Mouse (Mus musculus): ENCODE data around the gene Rln3.

Rln3 gene

DNA sequence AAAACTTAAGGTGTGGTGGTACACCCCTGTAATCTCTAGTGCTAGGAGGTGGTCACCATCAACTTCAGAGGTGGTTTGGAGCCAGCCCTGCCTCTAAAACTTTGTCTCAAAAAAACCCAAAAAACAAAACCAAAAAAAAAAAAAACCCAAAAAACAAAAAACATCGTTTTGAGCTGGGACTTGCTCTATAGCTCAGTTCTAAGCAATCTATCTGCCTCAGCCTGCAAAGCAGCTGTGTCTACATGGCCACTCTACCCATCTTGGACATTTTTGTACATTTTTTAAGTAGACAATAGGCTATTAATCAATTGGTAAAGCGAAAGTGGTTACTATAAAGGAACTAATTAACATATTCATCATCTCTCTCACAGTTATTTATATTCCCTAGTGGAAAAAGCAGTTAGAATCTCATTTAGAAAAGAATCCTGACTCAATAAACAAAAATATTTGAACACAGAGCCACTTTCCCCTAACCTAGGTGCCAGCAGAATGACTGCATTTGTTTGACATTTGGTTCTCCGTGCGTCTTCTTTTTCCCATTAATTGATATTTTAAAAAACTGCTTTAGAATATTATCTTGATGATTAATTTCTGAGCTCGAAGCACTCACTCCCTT is 20.8 kb upstream of the Rln3 start:
- no peak for DNase-seq (ENCODE audit: low spot score in 2 of 2)

DNA sequence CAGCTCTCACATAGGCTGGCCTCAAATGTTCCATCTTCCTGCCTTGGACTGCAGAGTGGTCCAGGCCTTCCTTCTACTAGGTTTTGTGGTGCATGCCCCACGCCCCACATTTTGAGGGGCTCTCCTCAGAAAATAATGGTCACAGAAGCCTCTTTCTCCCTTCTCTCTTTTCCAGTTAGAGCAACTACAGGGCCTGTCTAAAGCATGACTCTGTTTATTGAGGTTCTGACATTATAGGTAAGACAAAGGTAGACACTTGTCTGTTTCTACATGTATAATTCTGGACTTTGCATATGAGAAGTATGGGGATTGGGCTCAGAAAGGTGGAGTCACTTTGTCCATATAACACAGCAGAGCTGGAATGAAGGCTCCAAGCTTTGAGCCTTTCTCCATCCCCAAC is 20.2 kb upstream of the Rln3 start, which contains the start of gene Gm10643:
TSS of gene Gm10643 (minus strand) at position 101 of the 400 bp plus-strand sequence.
- DNase-seq (ENCODE audit: low spot score in 2 of 2), result no peak

DNA sequence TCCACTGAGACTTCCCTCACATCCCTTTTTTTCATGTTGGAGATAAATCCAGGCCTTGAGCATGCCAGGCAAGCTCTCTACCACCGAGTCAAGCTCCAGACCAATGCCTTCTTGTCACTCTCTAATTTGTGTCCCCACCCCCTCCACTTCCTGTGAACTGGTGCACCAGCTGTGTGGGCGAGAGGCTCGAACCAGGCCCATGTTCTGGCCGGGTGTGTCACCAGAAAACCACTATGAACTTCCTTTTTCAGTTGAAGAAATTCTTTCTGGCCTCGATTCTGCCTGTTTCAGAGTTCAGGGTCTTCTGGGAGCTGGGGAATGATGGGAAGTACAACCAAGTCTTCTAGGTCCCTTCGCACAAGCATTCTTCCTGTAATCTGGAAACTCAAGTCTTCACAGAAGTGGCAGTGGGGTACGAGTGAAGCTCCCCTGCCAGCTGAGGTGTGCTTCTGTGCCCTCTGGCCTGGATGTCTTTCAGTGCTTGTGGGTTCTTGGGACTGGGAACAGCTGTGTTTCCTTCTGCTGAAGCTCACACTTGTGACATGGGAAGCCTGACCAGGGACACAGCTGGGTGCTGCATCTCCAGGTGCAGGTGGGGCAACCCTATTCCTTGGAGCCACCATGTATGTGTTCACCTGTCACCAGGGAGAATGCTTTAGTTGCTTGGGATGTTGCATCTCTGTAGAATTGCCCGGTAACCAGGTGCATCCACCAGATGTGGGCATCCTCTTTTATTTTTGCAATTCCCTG is 19.2 kb upstream of the Rln3 start:
- DNase-seq (ENCODE audit: low spot score in 2 of 2), result no peak

DNA sequence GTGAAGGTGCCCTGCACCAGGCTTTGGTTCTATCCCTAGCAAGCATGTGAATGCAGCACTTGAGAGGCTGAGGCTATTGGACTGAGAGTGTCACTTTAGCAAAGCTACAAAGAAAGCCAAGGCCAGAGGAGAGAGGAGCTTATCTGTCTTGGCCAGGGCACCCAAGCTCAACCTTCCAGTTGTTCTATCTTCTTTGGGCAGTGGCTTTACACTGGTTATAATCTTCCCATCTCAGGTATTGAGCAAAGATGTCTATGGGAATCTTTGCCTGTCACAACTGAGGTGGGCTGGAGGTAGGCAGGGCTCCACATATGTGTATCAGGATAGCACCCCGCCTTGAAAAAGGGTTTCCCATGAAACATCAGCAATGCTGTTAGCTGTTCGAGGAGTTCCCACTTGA is 15.4 kb upstream of the Rln3 start:
- DNase-seq (ENCODE audit: low spot score in 2 of 2), result no peak

DNA sequence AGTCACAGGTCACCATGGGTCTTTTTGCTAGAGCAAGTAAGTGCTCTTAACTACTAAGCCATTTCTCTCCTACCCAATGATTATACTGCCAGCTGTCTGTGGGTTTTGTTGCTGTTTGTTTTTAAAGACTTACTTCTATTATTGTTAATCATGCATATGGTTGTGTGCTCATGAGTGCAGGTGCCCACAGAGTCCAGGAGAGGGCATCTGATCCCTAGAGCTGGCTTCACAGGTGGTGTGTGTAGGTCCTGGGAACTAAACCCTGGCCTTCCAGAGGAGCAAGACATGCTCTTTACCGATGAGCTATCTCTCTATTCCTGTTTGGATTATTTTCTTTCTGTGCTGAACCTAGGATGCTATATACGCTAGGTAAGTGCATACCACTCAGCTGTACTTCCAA is 14.4 kb upstream of the Rln3 start:
- no peak for DNase-seq (ENCODE audit: low spot score in 2 of 2)

DNA sequence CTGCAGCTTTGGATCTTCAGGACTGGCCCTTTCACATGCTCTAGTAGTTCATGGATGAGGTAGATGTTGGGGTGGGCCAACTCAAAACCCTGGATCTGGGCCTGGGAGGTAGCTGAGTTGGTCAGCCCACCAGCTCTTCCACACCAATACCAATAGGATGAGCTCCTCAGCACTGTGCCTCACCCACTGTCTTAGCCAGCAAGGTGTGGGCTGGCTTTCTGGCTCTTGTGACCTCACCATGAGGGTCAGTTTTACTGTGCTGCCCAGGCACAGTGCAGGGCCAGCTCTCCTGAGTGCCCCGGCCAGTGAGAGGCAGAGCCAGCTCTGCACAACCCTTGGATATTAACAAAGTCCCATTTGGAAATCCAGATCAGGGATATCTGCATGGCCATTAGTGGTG is 13.0 kb upstream of the Rln3 start:
- no peak for DNase-seq (ENCODE audit: low spot score in 2 of 2)

DNA sequence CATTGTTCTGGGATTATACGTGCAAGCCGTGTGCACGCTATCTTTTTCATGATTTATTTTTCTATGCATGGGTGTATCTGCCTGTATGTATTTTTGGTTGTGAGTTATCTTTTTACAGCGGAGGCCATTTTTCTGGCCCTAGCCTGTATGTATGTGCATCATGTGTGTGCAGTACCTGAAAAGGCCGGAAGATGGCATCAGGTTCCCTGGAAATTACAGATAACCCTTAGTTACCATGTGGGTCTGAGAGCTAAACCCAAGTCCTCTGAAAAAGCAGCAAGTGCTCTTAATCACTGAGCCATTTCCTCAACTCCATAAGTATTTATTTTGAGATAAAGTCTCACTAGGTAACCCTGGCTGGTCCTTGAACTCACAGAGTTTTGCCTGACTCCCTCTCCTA is 8.4 kb upstream of the Rln3 start:
- no peak for DNase-seq (ENCODE audit: low spot score in 2 of 2)

DNA sequence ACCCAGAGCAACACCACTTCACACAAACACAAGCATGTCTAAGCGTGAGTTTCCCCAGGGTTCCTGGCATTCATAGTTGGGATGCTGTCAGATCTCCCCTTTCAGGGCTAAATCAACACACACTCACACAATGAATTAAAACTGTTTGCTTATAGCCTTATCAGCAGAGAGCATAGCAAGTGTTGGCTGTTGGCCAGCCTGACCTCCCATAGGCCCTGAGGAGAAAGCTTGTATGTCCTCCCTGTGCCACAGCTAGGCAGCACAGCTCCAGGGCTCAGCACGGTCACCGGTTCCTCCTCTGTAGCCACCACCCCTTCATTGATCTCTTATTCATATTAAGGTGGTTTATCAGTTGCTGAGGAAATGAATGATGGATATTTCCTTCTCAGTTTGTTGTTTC is 7.9 kb upstream of the Rln3 start:
- no peak for DNase-seq (ENCODE audit: low spot score in 2 of 2)

DNA sequence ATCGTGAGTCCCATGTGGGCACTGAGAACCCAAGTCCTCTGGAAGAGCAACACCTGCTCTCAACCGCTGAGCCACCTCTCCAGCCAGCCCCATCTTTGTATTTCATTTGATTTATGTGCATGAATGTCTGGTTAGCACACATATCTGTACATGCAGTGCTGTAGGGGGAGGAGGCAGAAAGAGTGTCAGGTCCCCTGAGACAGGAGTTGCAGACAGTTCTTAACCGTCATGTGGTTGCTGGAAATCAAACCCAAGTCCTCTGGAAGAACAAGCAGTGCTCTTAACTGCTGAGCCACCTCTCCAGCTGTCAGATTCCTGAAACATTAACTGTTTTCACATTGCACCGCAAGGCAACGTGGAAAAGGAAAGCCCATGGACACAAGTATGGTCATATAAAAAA is 3.4 kb upstream of the Rln3 start:
- no peak for DNase-seq (ENCODE audit: low spot score in 2 of 2)

DNA sequence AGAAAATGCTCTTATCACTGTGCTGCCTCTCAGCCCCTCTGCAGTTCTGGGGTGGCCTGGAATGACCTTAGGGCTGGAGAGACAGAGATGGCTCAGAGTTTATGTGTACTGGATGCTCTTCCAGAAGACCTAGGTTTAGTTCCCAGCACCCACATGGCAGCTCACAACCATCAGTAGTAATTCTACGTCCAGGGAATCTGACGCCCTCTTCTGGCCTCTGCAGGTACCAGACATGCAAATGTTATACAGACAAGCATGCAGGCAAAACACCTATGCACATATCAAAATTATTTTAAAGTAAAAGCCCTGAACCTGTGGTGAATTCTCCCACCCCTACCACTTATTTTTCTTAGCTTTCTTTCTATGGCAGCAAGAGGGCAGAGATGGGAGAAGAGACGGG is 1.7 kb upstream of the Rln3 start:
- DNase-seq (ENCODE audit: low spot score in 2 of 2), result no peak

DNA sequence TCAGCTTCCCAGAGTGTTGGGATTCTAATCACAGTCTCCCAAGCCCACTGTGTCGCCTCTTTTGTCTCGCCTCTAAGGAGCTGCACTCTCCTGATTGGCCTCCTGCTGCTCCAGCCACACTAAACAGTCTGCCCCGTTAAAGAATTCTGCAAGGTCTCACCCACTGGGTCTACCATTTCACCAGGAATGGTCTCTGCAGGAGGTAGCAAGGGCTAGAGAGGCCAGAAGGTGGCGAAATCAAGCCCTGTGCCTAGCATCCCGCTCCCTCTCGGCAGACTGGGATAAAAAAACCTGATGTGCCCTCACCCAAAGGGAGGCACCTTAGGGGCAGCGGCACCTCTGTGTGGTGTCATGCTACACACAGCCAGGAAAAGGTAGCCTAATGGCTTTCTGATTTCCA is 697 bp downstream of the Rln3 start:
- no peak for DNase-seq (ENCODE audit: low spot score in 2 of 2)

DNA sequence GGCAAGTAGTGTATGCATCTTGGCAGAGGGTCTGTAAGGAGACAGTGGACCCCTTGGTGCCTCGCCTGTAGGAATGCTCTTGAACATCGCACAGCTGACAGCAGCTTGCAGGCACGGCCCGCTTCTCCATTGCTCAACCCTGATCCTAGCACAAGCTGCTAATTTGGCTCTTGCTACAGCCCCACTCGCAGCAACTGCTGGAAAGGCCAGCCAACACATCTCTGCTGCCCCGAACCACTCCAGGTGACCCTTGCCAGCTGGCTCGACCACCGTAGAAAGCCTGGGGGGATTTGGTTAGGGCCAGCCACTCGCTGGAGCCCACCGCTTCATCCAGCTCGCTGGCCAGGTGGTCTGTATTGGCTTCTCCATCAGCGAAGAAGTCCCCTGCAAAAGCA is 1.9 kb downstream of the Rln3 start:
- DNase-seq (ENCODE audit: low spot score in 2 of 2), result no peak

DNA sequence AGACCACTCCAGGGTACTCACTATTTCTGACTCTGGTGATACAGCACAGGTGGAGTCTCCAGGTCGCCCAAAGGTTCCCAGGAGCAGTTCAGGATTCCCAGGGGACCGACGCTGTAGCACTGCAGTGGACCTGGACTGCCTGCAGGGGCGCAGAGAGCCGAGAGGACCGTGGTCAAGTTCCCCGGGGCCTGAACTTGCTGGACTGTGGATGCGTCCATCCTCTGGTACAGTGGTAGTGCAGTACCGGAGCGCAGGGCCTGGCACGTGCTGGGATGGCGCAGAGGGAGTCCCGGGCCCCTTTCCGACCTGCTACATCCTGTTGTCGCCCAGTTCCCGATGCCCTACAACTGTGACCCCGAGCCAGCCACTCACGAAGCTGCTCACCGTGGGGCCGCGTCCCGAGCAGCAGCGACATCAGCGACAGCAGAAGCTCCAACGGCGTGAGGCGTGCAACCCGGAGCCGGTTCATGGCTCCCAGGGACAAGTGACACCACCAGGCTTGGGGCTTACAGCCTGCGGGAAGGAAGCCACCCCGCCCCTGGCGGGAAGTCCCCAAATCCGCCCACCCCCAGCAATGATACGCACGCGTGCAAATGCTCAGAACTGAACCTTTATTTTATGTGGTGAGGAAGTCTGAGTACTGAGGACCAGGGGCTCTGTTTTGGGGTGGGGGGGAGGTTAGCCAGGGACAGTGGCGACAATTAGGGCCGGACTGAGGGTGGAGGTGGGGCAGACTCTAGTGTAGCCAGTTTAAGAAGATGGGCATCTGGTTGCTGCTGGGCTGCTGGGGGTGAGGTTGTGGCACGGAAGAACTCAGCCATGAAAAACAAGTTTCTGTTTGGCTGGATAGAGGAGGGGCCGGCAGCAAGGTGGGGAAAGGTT is 2.5 kb downstream of the Rln3 start, which contains the start of gene Il27ra:
TSS of gene Il27ra (minus strand) at position 524 of the 882 bp plus-strand sequence.
- DNase-seq (ENCODE audit: low spot score in 2 of 2), result no peak

DNA sequence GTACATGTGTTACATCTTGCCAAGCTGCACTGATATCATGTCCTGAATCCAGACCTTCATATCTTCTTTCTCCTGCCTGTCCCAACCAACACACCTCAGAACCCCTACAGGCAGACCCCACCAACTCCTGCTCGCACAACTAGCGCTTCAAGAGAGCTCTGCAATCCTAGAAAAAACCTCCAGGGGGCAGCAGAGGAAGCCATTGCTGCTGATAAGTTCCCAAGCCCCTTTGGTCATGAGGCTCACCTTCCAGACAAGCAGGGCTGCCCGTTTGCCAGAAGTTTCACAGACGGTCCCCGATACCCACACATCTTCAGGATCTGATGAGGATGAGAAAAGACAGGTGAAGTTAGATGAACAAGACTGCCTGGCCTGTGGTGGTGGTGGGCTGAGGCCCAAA is 5.8 kb downstream of the Rln3 start:
- DNase-seq (ENCODE audit: low spot score in 2 of 2), result peak; percentile 30 to 41

DNA sequence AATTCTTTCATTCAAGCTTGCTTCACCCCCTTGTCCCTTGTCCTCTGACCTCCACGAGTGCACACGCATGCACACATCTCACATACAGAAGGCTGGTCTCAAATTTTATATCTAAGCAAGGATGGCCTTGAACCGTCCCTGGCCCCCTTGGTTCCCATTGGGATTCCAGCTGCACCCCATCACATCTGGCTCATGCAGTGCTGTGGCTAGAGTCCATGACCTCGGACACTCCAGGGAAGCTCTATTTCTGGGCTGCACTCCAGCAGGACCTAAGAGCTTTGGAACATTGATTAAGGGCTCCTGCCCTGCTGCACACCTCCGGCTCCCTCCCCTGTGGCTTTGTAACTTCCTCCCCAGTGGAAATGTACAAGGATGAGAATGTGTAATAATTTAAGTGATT is 6.8 kb downstream of the Rln3 start:
- DNase-seq (ENCODE audit: low spot score in 2 of 2), result no peak

DNA sequence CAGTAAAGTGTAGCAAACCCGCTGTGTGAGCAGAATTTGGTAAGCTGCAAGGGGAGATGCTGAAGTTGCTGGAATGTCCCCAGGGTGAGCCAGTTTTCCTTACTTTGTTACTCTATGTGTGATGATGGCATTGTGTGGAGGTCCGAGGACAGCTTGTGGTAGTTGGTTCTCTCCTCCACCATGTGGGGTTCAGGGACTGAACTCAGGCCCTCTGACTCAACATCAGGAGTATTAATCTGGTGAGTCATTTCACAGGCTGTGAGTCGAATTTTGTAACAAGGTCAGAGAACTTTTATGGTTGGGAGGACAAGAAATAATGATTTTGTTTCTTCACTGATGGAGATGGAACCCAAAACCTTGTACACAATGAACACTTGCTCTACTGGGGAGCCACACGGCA is 12.0 kb downstream of the Rln3 start:
- DNase-seq (ENCODE audit: low spot score in 2 of 2), result no peak

DNA sequence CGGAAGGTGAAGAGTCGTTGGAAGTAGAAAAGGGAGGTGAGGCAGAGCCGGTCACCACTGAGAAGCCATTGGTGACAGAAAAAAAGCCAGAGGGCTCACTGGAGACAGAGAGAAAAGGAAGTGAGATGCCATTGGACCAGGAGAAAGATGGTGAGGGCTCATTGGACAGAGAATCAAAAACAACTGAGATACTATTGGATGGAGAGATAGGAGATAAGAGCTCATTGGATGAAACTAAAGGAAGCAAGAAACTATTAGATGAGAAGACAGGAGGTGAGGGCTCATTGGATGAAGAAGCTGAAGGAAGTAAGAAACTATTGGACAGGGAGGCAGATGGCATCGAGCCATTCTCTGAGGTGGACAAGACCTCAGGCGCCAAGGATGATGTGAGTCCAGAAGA is 15.5 kb downstream of the Rln3 start:
- no peak for DNase-seq (ENCODE audit: low spot score in 2 of 2)

DNA sequence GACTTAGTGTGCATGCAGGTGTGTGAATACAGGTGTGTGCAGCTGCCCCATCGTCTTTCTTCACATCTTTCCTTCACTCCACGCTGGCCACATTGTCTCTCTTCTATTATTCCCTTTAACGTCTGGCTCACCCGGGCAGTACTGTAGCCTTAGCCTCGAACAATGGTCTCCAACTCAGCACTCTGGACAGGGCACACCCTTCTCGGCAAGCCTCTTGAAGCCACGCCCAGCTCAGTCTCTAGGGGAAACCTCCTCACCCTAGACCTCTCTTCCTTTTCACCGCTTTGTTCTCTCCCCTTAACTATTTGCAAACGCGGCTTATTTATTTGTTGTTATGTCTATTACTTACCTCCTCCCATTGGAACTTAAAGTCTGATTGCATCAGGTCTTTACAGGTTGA is 17.4 kb downstream of the Rln3 start:
- no peak for DNase-seq (ENCODE audit: low spot score in 2 of 2)

DNA sequence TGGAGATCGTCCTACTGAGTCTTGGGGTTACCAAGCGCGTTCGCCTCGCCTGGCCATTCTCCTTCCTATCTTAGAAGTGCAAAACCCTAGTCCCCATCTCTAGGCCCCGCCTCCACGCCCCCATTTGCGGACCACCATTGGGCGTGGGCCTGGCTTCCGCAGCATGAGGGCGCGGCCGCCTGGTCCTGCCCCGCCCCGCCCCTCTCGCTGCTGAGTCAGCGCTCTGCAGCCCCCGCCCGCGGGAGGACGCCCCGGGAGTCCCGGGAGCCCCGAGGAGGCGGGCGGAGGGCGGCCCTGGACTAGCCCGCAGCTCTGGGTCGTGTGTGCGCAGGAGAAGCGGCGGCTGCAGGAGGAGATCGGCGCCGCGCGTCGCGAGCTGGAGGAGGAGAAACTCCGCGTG is 18.9 kb downstream of the Rln3 start:
- no peak for DNase-seq (ENCODE audit: low spot score in 2 of 2)

DNA sequence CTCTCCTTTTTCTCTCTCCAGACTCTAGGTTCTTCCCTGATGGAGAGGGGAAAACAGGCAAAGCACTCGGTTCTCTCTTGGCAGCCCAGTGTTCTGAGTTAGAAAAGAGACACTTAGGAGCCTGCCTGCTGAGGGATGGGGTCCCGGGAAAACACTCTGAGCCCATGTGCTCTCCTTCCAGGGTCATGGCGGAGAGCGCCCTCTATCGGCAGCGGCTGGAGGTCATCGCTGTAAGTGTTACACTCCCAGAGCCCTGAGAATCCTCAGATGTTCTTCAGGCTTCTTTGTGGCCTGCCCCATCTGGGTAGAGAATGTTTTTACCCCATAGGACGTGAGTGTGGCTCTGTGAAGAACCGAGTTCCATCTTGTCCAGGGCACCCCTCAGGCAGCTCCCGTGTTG is 20.6 kb downstream of the Rln3 start:
- no peak for DNase-seq (ENCODE audit: low spot score in 2 of 2)

DNA sequence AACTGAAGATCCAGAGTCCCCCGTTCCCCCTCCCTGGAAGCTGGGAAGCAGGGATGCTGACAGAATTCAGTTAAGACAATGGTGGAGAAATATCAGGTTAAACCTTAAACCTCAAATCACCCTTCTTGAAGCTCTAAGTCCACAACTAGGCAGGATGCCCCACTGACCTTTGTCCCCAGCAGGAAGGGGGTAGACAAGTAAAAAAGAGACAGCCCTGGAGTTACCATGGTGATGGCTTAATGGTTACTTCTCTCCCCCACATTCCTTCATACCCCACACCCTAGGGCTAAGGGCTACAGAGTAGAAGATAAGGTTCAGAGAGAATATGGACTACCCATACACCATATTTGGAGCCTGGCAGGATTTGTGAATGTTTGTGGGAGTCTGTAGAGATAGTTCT is 21.2 kb downstream of the Rln3 start:
- DNase-seq (ENCODE audit: low spot score in 2 of 2), result no peak

DNA sequence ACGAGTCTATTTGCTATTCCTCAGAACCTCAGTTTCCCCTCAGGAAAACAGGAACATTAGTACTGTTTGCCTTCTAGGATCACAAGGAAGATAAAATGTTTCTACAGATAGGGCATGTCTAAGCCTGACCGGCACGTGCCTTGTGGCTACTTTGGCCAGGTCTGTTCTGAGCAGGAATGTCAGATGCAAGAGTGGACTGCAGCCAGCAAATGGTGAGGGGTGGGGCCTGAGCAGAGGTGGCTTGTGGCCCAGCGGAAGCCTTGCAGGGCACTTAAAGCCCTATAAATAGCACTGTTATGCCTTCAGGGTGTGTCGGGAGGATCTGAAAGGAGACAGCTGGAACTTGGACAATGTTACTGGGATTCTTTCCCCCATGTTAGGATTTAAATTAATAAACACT is 21.7 kb downstream of the Rln3 start:
- DNase-seq (ENCODE audit: low spot score in 2 of 2), result no peak

DNA sequence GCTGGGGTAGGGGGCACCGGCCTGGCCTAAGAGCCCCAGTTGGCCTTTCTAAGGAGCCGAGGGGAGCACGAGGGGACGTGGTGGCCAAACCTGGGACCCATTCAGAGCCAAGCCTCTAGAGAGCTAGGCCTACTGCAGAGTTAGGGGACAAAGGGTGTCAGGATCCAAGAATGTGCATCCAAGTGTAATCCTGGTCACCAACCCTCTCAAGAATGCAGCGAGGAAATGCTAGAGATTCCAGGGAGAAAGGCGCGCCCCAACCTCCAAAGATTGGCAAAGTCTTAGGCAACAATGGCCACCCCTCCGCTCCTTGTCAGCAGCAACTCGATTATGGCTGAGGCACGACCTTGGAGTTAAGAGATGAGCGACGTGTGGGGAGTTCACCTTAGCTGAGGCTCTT is 23.2 kb downstream of the Rln3 start:
- DNase-seq (ENCODE audit: low spot score in 2 of 2), result no peak
